Mouse (Mus musculus) MEL (cell line): ENCODE measurements around the gene Prpf18. TPM values are rescaled to one million over a fixed set of nuclear protein-coding genes. Genes with fewer than 3 reads are reported as not detected.

ENCODE experiments used
- DNase-seq: peaks from one replicate; pipeline ENCODE4 v3.0.0; 2011; ENCODE audit warnings: low read depth, low spot score
- H3K27ac ChIP-seq: 2 replicates; pipeline ENCODE4 v1.5.1; 2012; ENCODE audit warnings: low read depth, mild to moderate bottlenecking, control low read depth, low read length, moderate library complexity; ENCODE audit not compliant: control insufficient read depth
- H3K27me3 ChIP-seq, 2 experiments: fragments of 150-350 bp in 1 of 2; sonication (generic) in 1 of 2; 2 replicates each; pipeline ENCODE4 v1.6.1; 2012; ENCODE audit warnings: low read length in 2 of 2, mild to moderate bottlenecking in 2 of 2, improper control_type of control experiment in 1 of 2, moderate library complexity in 1 of 2; ENCODE audit not compliant: insufficient read depth in 2 of 2, control insufficient read depth in 1 of 2
- H3K36me3 ChIP-seq, 2 experiments: 2 replicates each; pipeline ENCODE4 v1.6.1; 2012 to 2014; ENCODE audit warnings: low read length in 2 of 2, improper control_type of control experiment in 1 of 2, inconsistent platforms in 1 of 2, mild to moderate bottlenecking in 1 of 2; ENCODE audit not compliant: insufficient read depth in 2 of 2, control insufficient read depth in 1 of 2
- H3K4me1 ChIP-seq, 2 experiments: fragments of 150-350 bp in 1 of 2; sonication (generic) in 1 of 2; 2 replicates each; pipeline ENCODE4 v1.6.1; 2012; ENCODE audit warnings: low read length in 2 of 2, improper control_type of control experiment in 1 of 2, mild to moderate bottlenecking in 1 of 2; ENCODE audit not compliant: insufficient read depth in 2 of 2, control insufficient read depth in 1 of 2
- H3K4me3 ChIP-seq, 2 experiments: fragments of 150-350 bp in 1 of 2; sonication (generic) in 1 of 2; 2 replicates each; pipeline ENCODE4 v1.5.1; 2012; ENCODE audit warnings: low read depth in 2 of 2, low read length in 2 of 2, mild to moderate bottlenecking in 2 of 2, moderate library complexity in 2 of 2, control low read depth in 1 of 2, improper control_type of control experiment in 1 of 2; ENCODE audit not compliant: control insufficient read depth in 1 of 2, insufficient read depth in 1 of 2
- H3K79me2 ChIP-seq: 2 replicates; pipeline ENCODE4 v1.6.1; 2012; ENCODE audit warnings: mild to moderate bottlenecking, low read length, moderate library complexity; ENCODE audit not compliant: control insufficient read depth, poor library complexity, insufficient read depth
- H3K9ac ChIP-seq: 2 replicates; pipeline ENCODE4 v1.6.1; 2012; ENCODE audit warnings: low read depth, mild to moderate bottlenecking, control low read depth, low read length, moderate library complexity; ENCODE audit not compliant: control insufficient read depth, poor library complexity, severe bottlenecking
- H3K9me3 ChIP-seq: fragments of 150-350 bp; sonication (generic); replicated peaks from 2 replicates; pipeline ENCODE4 v1.6.1; 2012; ENCODE audit warnings: mild to moderate bottlenecking, low read length, improper control_type of control experiment, moderate library complexity; ENCODE audit not compliant: insufficient read depth
- CHD1 ChIP-seq: IDR thresholded peaks from 2 replicates; pipeline ENCODE4 v1.6.1; 2012; ENCODE audit warnings: low read depth, mild to moderate bottlenecking, inconsistent platforms, low read length, improper control_type of control experiment
- E2F4 ChIP-seq: IDR thresholded peaks from 2 replicates; pipeline ENCODE4 v1.6.1; 2011; ENCODE audit warnings: low read depth, low read length, improper control_type of control experiment, borderline replicate concordance
- ELF1 ChIP-seq: IDR thresholded peaks from 2 replicates; pipeline ENCODE4 v1.6.1; 2014; ENCODE audit warnings: low read depth, mild to moderate bottlenecking, inconsistent platforms, low read length, improper control_type of control experiment, moderate library complexity
- EP300 ChIP-seq, 2 experiments: IDR thresholded peaks; 2 replicates each; pipeline ENCODE4 v1.6.1; 2011; ENCODE audit warnings: improper control_type of control experiment in 2 of 2, low read length in 2 of 2, low read depth in 1 of 2, mild to moderate bottlenecking in 1 of 2
- ETS1 ChIP-seq: IDR thresholded peaks from 2 replicates; pipeline ENCODE4 v1.6.1; 2012; ENCODE audit warnings: low read depth, mild to moderate bottlenecking, inconsistent platforms, low read length, improper control_type of control experiment, moderate library complexity
- HCFC1 ChIP-seq: IDR thresholded peaks from 2 replicates; pipeline ENCODE4 v1.6.1; 2012; ENCODE audit warnings: low read depth, mild to moderate bottlenecking, inconsistent platforms, low read length, improper control_type of control experiment, moderate library complexity
- MAFK ChIP-seq: IDR thresholded peaks from 2 replicates; pipeline ENCODE4 v1.6.1; 2011; ENCODE audit warnings: low read depth, mild to moderate bottlenecking, low read length, improper control_type of control experiment, borderline replicate concordance
- MAX ChIP-seq: IDR thresholded peaks from 2 replicates; pipeline ENCODE4 v1.6.1; 2011; ENCODE audit warnings: low read length, improper control_type of control experiment
- MAZ ChIP-seq: IDR thresholded peaks from 2 replicates; pipeline ENCODE4 v1.6.1; 2012; ENCODE audit warnings: low read depth, mild to moderate bottlenecking, inconsistent platforms, low read length, improper control_type of control experiment
- MXI1 ChIP-seq: IDR thresholded peaks from 2 replicates; pipeline ENCODE4 v1.6.1; 2011; ENCODE audit warnings: mild to moderate bottlenecking, low read depth, low read length, improper control_type of control experiment
- MYB ChIP-seq: IDR thresholded peaks from 2 replicates; pipeline ENCODE4 v1.6.1; 2011; ENCODE audit warnings: mild to moderate bottlenecking, low read depth, low read length, improper control_type of control experiment
- NELFE ChIP-seq: IDR thresholded peaks from 2 replicates; pipeline ENCODE4 v1.6.1; 2011; ENCODE audit warnings: low read depth, low read length, improper control_type of control experiment
- POLR2A ChIP-seq, 2 experiments: IDR thresholded peaks; 2 replicates each; pipeline ENCODE4 v1.6.1; 2011 to 2012; ENCODE audit warnings: low read length in 2 of 2, mild to moderate bottlenecking in 2 of 2, control low read depth in 1 of 2, improper control_type of control experiment in 1 of 2, low read depth in 1 of 2, moderate library complexity in 1 of 2; ENCODE audit not compliant: control insufficient read depth in 1 of 2, insufficient read depth in 1 of 2, poor library complexity in 1 of 2
- POLR2AphosphoS5 ChIP-seq: IDR thresholded peaks from 2 replicates; pipeline ENCODE4 v1.6.1; 2012; ENCODE audit warnings: low read depth, borderline replicate concordance, mild to moderate bottlenecking, inconsistent platforms, low read length, moderate library complexity, mixed read lengths
- RAD21 ChIP-seq: IDR thresholded peaks from 2 replicates; pipeline ENCODE4 v1.6.1; 2011; ENCODE audit warnings: mild to moderate bottlenecking, low read depth, low read length, improper control_type of control experiment
- RCOR1 ChIP-seq: IDR thresholded peaks from 2 replicates; pipeline ENCODE4 v1.6.1; 2012; ENCODE audit warnings: low read depth, mild to moderate bottlenecking, inconsistent platforms, low read length, improper control_type of control experiment
- TBP ChIP-seq: IDR thresholded peaks from 2 replicates; pipeline ENCODE4 v1.8.0; 2011; ENCODE audit warnings: low read depth, low read length, improper control_type of control experiment
- UBTF ChIP-seq: IDR thresholded peaks from 2 replicates; pipeline ENCODE4 v1.6.1; 2012; ENCODE audit warnings: low read depth, mild to moderate bottlenecking, inconsistent platforms, low read length, improper control_type of control experiment, moderate library complexity, borderline replicate concordance; ENCODE audit not compliant: insufficient read depth
- USF2 ChIP-seq, 2 experiments: IDR thresholded peaks; 2 replicates each; pipeline ENCODE4 v1.6.1; 2011 to 2012; ENCODE audit warnings: improper control_type of control experiment in 2 of 2, low read length in 2 of 2, borderline replicate concordance in 1 of 2, inconsistent platforms in 1 of 2, low read depth in 1 of 2, mild to moderate bottlenecking in 1 of 2; ENCODE audit not compliant: insufficient read depth in 1 of 2
- ZC3H11A ChIP-seq: IDR thresholded peaks from 2 replicates; pipeline ENCODE4 v1.6.1; 2012; ENCODE audit warnings: low read depth, mild to moderate bottlenecking, inconsistent platforms, low read length, improper control_type of control experiment
- ZMIZ1 ChIP-seq: IDR thresholded peaks from 2 replicates; pipeline ENCODE4 v1.6.1; 2012; ENCODE audit warnings: low read depth, mild to moderate bottlenecking, inconsistent platforms, low read length, improper control_type of control experiment, moderate library complexity
- ZNF384 ChIP-seq: IDR thresholded peaks from 2 replicates; pipeline ENCODE4 v1.6.1; 2012; ENCODE audit warnings: low read depth, mild to moderate bottlenecking, inconsistent platforms, low read length, improper control_type of control experiment
- polyA plus RNA-seq, 2 experiments: library from polyadenylated mRNA; stranded (reverse) in 1 of 2; unstranded in 1 of 2; fragments of >175 nt in 1 of 2; fragments of >200 nt in 1 of 2; gene quantifications; 2 replicates each; pipeline versions ENCODE4 v1.2.1 to v1.2.4; 2012; ENCODE audit warnings: low replicate concordance in 2 of 2, low read depth in 1 of 2; ENCODE audit not compliant: insufficient read length in 2 of 2, insufficient read depth in 1 of 2, missing spikeins in 1 of 2
- total RNA-seq: library from RNA; depleted of rRNA; stranded (reverse); fragments of 300-350 nt; gene quantifications from 2 replicates; pipeline ENCODE4 v1.2.3, GENCODE M21; 2012

Gene Prpf18
- total and polyA plus RNA-seq, 3 experiments: 26.3 to 31.2 TPM; not detected in 1

DNA sequence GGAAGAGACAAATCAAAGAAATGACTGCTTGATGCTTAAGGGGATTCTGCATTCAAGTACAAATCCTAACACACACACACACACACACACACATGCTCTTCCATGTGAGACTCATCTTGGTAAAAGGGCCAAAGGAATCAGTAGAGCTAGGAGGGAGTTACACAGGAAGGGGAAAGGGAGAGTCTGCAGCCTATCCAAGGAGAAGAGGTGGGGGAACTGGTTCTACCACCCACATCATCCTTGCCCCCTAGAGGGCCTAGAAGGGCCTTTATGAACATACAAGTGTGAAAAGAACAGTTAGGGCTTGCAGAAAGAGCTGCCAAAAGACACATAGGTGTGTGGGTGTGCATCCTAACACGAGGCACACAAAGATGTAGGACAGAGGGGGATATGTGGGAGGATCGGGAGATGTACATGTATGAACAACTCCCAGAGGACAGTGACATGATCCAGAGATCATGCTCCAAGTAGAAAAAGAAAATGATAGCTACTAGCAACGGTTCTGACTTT lies 58.0 kb downstream of the Prpf18 start:
- H3K27me3 ChIP-seq: no peaks in the 10 kb centered on the region
- no peaks in the 10 kb centered on the region for H3K79me2 ChIP-seq
- no peak for DNase-seq
- no peaks in the 10 kb centered on the region for H3K9me3 ChIP-seq
- no peak overlapping the region for H3K27ac ChIP-seq
- TF ChIP-seq MAFK (no peak), ZC3H11A (no peak), POLR2A (IDR thresholded peaks at IDR 0.05; ENCODE audit: control insufficient read depth in 1 of 2, insufficient read depth in 1 of 2, low read depth in 1 of 2, low read length in 2 of 2, poor library complexity in 1 of 2) (no peak), RCOR1 (no peak; the same call in 1 of the 2 replicates), ETS1 (no peak), E2F4 (no peak), MAZ (no peak), ZNF384 (no peak), EP300 (IDR thresholded peaks at IDR 0.05; ENCODE audit: low read depth in 1 of 2, low read length in 2 of 2) (no peak), UBTF (no peak), ELF1 (no peak), HCFC1 (no peak), USF2 (IDR thresholded peaks at IDR 0.05; ENCODE audit: borderline replicate concordance in 1 of 2, insufficient read depth in 1 of 2, low read depth in 1 of 2, low read length in 2 of 2) (no peak), MXI1 (no peak), RAD21 (no peak), NELFE (no peak), CHD1 (no peak), MYB (no peak)
- H3K4me3 ChIP-seq: no peak overlapping the region
- H3K9ac ChIP-seq: no peak overlapping the region
- H3K4me1 ChIP-seq: no peaks in the 10 kb centered on the region
- H3K36me3 ChIP-seq: peaks cover 0 to 18% of the 10 kb centered on the region in 2 experiments; a peak in 2 of 4 replicates

GRCm38 (mm10) chr2:4593433-4593832 lies 58.5 kb downstream of the Prpf18 start:
- peaks cover 0 to 18% of the 10 kb centered on the region in 2 experiments; a peak in 2 of 4 replicates for H3K36me3 ChIP-seq
- TF ChIP-seq POLR2AphosphoS5 (no peak), ZMIZ1 (no peak), E2F4 (no peak), TBP (no peak), MAX (no peak), RCOR1 (peak; percentile 33; the same call in 1 of the 2 replicates)
- no peaks in the 10 kb centered on the region for H3K79me2 ChIP-seq
- no peak overlapping the region for H3K9ac ChIP-seq
- H3K4me1 ChIP-seq: no peaks in the 10 kb centered on the region
- H3K9me3 ChIP-seq: no peaks in the 10 kb centered on the region
- H3K27ac ChIP-seq: no peak overlapping the region
- DNase-seq: peak; percentile 75
- no peaks in the 10 kb centered on the region for H3K27me3 ChIP-seq
- no peak overlapping the region for H3K4me3 ChIP-seq
